Mouse (Mus musculus): Measurements from ENCODE around the gene Hspa12b. TPM values are rescaled to one million over a fixed set of nuclear protein-coding genes. Genes with fewer than 3 reads are reported as not detected.

Gene Hspa12b
- total RNA-seq, 2 experiments from 2014 or later = 9.0 to 9.7 TPM

DNA sequence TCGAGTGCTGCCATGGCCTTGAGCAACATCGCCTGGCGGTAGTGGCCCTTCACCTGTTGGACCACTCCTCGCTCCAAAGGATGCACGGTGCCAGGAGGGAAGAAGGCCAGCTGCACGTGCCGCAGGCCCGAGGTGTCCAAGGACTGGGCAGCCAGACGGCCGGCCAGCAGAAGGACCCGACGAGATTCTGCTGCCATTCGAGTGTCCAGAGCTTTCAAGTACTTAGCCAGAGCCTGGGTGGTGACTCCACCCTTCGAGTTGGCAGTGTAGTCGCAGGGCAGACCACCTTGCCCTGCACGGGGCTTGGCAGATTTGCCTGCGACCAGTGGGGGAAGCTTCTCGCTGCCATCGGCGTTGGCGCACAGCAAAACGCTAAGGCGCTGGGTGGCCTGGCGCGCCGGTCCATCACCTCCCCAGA lies 51.8 kb downstream of the Hspa12b start:
- intact Hi-C loops (cut with DNase I) = no loop called here
- DNase-seq = peak; percentile 35

DNA sequence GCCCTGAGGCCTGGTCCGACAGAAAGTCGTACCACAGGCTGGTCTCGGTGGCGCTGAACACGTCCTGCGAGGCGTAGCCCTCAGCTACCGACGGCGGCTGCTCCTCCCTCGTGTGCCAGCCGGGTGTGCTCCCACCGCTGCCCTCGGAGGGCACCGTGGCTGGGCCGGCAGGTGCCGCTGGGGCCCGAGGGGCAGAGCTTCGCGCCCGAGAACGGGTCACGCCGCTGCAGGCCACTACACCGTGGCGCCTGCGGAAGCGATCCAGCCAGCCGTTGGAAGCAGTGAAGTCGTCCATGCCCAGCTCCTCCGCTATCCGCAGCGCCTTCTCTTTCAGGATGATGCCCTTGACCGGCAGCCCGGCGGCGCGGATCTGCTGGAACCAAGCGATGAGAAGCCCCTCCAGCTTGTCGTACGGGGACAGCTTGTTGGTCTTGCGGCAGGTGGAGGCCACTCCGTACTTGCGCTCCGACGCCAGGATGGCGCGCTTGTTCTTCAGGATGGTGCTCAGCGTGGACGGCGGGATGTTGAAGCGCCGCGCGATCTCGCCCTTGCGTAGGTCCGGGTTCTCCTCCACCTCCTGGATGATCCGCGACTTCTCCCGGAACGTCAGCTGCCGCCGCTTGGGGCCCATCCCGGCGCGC lies 52.3 kb downstream of the Hspa12b start:
- DNase-seq = peak; percentile 71
- intact Hi-C loops (cut with DNase I) = no loop called here

DNA sequence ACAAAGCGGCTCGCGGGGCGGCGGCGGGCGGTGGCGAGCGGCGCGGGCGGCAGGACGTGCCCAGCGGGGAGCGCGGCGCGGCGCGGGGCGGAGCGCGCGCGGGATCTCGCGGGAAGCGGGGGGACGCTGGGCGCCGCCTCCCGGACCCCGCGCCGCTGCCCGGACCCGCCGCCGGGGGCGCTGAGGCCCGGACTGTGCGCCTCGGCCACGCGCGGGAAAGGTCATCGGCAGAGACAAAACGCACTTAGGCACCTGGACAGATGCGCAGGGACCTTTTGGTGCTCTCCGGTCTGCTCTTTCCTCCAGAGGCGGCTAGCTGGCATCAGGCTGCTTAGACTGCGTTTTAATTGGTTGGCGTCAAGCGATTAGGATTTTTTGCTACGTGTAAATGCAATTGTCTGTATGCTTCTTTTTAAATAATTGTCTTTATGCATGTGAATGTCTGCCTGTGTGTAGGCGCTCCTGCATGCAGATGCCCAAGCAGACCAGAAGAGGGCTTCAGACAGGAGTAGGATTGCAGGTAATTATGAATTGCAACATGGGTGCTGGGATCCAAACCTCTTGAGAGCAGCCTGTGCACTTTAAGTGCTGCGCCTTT lies 53.0 kb downstream of the Hspa12b start, which contains the start of gene Cenpb:
Cenpb (minus strand) TSS at position 78 of the 598 bp plus-strand sequence.
- intact Hi-C loops (cut with DNase I) = no loop called here
- DNase-seq = peak; percentile 88

DNA sequence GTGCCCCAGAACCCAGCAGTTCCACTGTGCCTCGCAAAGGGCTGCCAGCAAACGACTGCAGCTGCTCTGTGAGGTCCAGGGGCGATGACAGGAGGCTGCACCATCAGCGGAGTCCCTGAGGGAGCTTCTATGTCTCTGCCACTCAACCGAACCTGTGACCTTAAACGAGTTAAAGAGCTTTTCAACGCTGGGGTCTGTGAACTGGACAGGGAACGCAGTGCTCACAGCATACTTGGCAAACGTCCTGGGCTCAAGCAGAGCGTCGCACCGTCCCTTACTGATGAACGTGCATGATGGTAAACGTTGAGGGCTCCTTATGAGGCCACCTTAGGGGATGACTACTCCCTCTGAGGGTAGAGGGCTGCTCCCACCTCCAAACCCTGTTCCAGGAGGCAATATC lies 59.3 kb downstream of the Hspa12b start:
- DNase-seq = peak; percentile 24
- intact Hi-C loops (cut with DNase I) = no loop called here

DNA sequence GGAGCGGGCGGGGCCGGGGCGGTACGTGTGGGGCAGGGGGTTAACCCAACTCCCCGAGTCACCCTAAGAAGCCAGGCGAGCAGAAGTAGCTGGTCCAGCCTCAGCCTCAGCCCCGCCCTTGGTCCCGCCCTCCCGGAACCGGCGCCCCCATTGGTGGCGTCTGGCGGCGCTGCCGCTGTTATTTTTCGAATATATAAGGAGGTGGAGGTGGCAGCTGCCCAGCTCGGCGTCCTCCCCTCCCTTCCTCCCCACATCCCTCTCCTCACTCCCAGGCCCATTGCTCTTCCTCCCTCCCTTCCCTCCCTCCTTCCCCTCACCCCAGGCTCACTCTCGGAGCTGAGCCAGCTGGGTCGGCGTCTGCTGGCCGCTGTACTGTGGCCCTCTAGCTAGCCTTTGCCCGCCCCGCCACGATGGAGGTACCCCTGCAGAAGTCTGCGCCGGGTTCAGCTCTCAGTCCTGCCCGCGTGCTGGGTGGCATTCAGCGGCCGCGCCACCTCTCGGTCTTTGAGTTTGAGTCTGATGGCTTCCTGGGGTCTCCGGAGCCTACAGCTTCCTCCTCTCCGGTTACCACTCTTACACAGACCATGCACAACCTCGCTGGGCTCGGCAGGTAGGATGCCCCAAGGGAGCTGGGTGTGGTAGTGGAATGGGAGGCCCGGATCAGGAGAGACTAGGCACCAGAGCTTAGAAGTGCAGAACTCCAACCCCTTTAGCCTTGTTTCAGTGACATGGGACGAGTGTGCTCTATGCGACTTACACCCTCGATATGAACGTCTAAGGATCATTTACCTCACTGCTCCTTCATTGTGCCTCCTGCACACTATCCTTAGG lies 59.9 kb downstream of the Hspa12b start, which contains the start of the genes Cdc25b and Spef1:
Cdc25b (plus strand) TSS at position 179 of the 831 bp plus-strand sequence.
Spef1 (minus strand) TSS at position 512 of the 831 bp plus-strand sequence.
- intact Hi-C loops (cut with DNase I) = no loop called here

DNA sequence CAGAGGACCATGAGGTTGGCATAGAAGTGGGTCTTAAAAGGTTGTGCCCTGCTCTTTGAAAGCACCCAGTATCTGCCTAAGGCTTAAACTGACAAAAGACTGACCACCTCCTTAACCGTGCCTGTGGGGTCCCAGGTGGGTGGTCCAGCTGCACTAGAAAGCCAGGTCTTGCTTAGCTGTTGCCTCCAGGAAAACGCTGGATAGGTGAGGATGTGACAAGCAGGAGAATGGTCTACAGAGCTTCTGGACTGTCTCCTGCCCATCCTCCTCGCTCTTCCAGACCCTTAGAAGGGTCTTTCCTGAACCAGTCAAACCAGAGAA lies 60.5 kb downstream of the Hspa12b start:
- intact Hi-C loops (cut with DNase I) = no loop called here
- no peak for DNase-seq

More for the DNA sequence above, 59.9 kb downstream of the Hspa12b start, which contains the start of the genes Cdc25b and Spef1:
- peak; percentile 90 for DNase-seq

DNA sequence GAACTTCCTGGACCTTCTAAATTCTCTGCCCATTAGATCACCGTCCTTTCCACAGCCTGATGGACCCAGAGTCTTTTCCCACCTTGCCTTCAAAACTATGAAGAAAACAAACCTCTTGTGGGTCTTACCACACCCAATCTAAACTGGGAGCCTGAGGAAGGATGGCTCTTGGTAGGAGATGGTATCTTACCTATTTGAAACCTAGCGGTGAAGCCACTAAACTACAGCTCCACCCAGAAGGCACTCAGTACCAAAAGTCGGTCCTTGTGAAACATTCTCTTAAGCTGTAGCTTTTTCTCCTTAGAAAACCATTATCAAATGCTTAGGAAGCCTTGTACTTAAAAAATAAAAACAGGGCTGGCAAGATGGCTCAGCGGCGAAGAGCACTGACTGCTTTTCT lies 61.2 kb downstream of the Hspa12b start:
- DNase-seq = no peak
- intact Hi-C loops (cut with DNase I) = no loop called here

DNA sequence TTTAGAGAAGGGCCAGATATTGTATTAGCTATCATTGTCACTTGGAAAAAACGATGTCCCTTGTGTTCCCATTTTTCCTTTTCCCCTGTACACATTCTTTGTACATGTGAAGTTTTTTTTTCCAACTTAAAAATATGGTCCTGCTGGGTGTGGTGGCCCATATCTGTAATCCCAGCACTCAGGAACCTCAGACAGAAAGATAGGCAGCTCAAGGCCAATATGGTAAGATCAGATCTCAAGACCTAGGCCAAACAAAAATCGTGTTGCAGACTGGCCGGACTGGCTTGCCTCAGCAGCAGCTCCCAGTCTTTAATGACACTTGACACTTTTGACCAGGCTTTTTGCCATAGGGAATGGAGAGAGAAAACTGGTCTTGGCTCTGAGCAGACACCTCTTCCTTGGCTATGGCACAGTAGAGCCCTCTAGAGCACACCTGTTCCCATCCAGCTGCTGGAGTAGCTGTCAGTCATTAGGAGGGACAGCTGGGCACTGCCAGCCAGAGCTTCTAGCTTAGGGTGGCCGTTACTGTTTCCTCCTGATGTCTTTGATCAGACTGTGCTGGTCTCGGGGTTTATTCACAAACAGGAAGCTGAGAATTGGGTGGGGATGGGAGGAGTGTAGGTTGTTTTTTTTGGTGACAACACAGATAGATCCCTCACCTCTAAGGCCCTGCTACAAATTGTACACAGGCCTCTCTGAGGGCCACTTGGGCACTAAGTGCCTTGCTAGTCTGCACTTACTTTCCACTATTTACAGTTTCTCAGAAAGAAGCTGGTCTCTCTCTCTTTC lies 62.6 kb downstream of the Hspa12b start:
- intact Hi-C loops (cut with DNase I) = no loop called here
- no peak for DNase-seq

DNA sequence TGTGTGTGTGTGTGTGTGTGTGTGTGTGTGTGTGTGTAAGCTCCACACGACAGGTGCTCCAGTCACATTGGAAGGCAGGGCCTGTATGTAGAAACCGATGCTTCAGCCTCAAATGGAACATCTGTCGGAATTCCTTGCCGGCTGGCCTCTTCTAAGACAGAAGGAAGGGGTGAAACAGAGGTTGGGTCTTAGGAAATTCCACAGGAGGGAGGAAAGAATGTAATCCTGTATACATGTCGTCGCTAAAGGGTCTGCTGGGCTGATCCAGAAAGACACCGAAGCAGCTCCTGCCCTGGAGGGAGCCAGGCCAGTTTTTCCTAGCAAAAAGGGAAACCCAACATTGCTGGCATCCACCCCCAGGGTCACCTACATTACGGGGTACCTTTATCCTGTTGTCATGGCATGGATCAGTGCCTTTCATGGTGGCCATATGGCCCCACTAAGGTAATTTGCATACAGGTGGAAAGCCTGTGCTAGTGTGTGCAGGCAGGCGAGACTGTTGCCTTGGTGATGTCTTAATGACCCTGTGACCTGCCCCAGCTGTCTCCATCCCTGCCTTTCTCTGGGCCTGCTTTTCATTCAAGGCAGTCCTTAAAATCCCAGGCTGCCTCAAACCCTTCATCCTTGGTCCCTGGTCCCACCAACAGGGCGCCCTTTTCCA lies 63.4 kb downstream of the Hspa12b start:
- DNase-seq = peak; percentile 30
- intact Hi-C loops (cut with DNase I) = no loop called here

DNA sequence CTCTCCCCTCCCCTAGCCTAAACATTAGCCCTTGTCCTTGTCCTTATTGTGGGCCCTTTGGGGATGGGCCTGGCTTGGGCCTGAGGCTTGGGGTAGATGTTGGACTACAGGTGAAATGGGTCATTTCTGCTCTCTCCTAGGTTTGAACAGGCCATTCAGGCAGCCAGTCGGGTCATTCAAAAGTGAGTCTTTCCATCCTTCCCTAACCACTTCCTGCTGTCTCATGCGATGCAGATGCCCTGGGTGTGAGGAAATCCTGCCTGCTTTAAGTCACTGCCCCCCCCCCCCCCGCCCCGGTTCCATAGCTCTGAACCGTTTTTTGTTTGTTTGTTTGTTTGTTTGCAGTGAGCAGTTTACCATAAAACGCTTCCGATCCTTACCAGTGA lies 63.9 kb downstream of the Hspa12b start:
- no peak for DNase-seq
- intact Hi-C loops (cut with DNase I) = no loop called here

Other genes with a start within 250 kb of the Hspa12b start
- gene 4930402H24Rik, start 220.9 kb upstream of the Hspa12b start, total RNA-seq (2021) = 100 to 1,000 TPM; 105 to 113 TPM
- gene Atrn, start 220.8 kb upstream of the Hspa12b start, total RNA-seq (2021) = 10 to 100 TPM; 87.6 to 89.5 TPM
- 10 to 100 TPM; 23.5 to 23.6 TPM for gene Gfra4, start 84.2 kb upstream of the Hspa12b start, total RNA-seq (2021)
- gene Adam33, start 63.5 kb upstream of the Hspa12b start, total RNA-seq (2021) = 1 to 10 TPM; 1.0 to 1.4 TPM
- under 1 TPM; 0.56 to 0.85 TPM for gene Siglec1, start 40.5 kb upstream of the Hspa12b start, total RNA-seq (2021)
- gene Gm11037, start 6.2 kb downstream of the Hspa12b start, total RNA-seq (2021) = not detected
- 10 to 100 TPM; 57.3 to 59.2 TPM for gene 1700037H04Rik, start 32.8 kb downstream of the Hspa12b start, total RNA-seq (2021)
- gene Cenpb, start 52.8 kb downstream of the Hspa12b start, total RNA-seq (2021) = 100 to 1,000 TPM; 103 to 108 TPM
- gene Cdc25b, start 59.7 kb downstream of the Hspa12b start, total RNA-seq (2021) = 10 to 100 TPM; 25.1 to 30.1 TPM
- gene Spef1, start 60.0 kb downstream of the Hspa12b start, total RNA-seq (2021) = 10 to 100 TPM; 25.2 to 31.6 TPM
- gene Ap5s1, start 79.8 kb downstream of the Hspa12b start, total RNA-seq (2021) = 10 to 100 TPM; 17.9 to 18.5 TPM
- 1 to 10 TPM; 4.5 to 4.7 TPM for gene Mavs, start 106.8 kb downstream of the Hspa12b start, total RNA-seq (2021)
- 10 to 100 TPM; 47.6 to 50.8 TPM for gene Pank2, start 135.2 kb downstream of the Hspa12b start, total RNA-seq (2021)
- 10 to 100 TPM; 41.1 to 42.8 TPM for gene Rnf24, start 225.6 kb downstream of the Hspa12b start, total RNA-seq (2021)